Mouse (Mus musculus): ENCODE results near the gene Olfr1006.
"Not testable (repeated sequence)": the region's sequence is repeated elsewhere in the genome, so short reads cannot be mapped to it uniquely, and the experiment has no call there.

The Olfr1006 gene

GRCm38 (mm10) chr2:85678667-85679066, at the start of gene Olfr1006:
Olfr1006 (minus strand) TSS chr2:85678767.
- DNase-seq (ENCODE audit: low spot score): no peak

- DNase-seq (ENCODE audit: low spot score): no peak
Observed at GRCm38 (mm10) chr2:85725793-85726192, 47.2 kb upstream of the Olfr1006 start.

GRCm38 (mm10) chr2:85715119-85715518, 36.6 kb upstream of the Olfr1006 start, which contains the start of gene Olfr1009:
Olfr1009 (plus strand) TSS chr2:85715419.
- no peak for DNase-seq (ENCODE audit: low spot score)

GRCm38 (mm10) chr2:85711159-85711558, 32.6 kb upstream of the Olfr1006 start:
- DNase-seq (ENCODE audit: low spot score): no peak

- DNase-seq (ENCODE audit: low spot score): not testable (repeated sequence)
Observed at GRCm38 (mm10) chr2:85710680-85711079, 32.1 kb upstream of the Olfr1006 start.

- DNase-seq (ENCODE audit: low spot score): no peak
Observed at GRCm38 (mm10) chr2:85689131-85689530, 10.6 kb upstream of the Olfr1006 start, which contains the start of gene Olfr1008. Olfr1008 (plus strand) TSS chr2:85689431.

GRCm38 (mm10) chr2:85664355-85664754, 14.2 kb downstream of the Olfr1006 start, which contains the start of gene Olfr154:
Olfr154 (minus strand) TSS chr2:85664455.
- not testable (repeated sequence) for DNase-seq (ENCODE audit: low spot score)

GRCm38 (mm10) chr2:85650604-85651003, 28.0 kb downstream of the Olfr1006 start, which contains the start of gene Olfr1002:
Olfr1002 (minus strand) TSS chr2:85650704.
- no peak for DNase-seq (ENCODE audit: low spot score)
